Mouse (Mus musculus) macrophage (primary cell): ENCODE measurements around the gene Lrch3. TPM values are rescaled to one million over a fixed set of nuclear protein-coding genes. Genes with fewer than 3 reads are reported as not detected.
"Not testable (repeated sequence)": the region's sequence is repeated elsewhere in the genome, so short reads cannot be mapped to it uniquely, and the experiment has no call there.

ENCODE experiments used
- H3K27ac ChIP-seq: fragments of 350-480 bp; formaldehyde crosslinking; 2 replicates; pipeline ENCODE4 v1.9.0; 2021
- H3K36me3 ChIP-seq: fragments of 350-480 bp; formaldehyde crosslinking; 2 replicates; pipeline ENCODE4 v1.9.0; 2021; ENCODE audit errors: inconsistent target
- H3K4me3 ChIP-seq: fragments of 350-480 bp; formaldehyde crosslinking; 2 replicates; pipeline ENCODE4 v1.9.0; 2021; ENCODE audit errors: inconsistent target
- H3K79me2 ChIP-seq: fragments of 350-480 bp; formaldehyde crosslinking; 2 replicates; pipeline ENCODE4 v1.9.0; 2021; ENCODE audit errors: inconsistent target
- WGBS: methylation state at CpG from one replicate; pipeline ENCODE4 v1.1.7; 2026; ENCODE audit warnings: inconsistent platforms; ENCODE audit not compliant: missing documents; 5-methylcytosine and 5-hydroxymethylcytosine counted together
- polyA plus RNA-seq: library from polyadenylated mRNA; stranded (reverse); fragments of 250-400 nt; gene quantifications from 3 replicates; pipeline ENCODE4 v1.2.4, GENCODE M21; 2018; ENCODE audit warnings: inconsistent platforms

The Lrch3 gene
- polyA plus RNA-seq, 1 experiment from 2014 or later, result 24.7 TPM

- peaks cover 99% of the 10 kb centered on the region for H3K79me2 ChIP-seq
- 88% methylated on average over 3 of the region's 3 CpGs for WGBS
- not testable (repeated sequence) for H3K4me3 ChIP-seq, H3K27ac ChIP-seq, H3K36me3 ChIP-seq
Observed at GRCm38 (mm10) chr16:32939301-32939700, 25.4 kb downstream of the Lrch3 start.

GRCm38 (mm10) chr16:32939716-32940115 is 25.8 kb downstream of the Lrch3 start:
- 71% methylated on average over 1 of the region's 4 CpGs for WGBS
- not testable (repeated sequence) for H3K36me3 ChIP-seq, H3K27ac ChIP-seq, H3K4me3 ChIP-seq
- peaks cover 99% of the 10 kb centered on the region for H3K79me2 ChIP-seq

- not testable (repeated sequence) for H3K4me3 ChIP-seq, H3K27ac ChIP-seq, H3K36me3 ChIP-seq
- WGBS, result 78% methylated on average over 1 of the region's 2 CpGs
- peaks cover 99% of the 10 kb centered on the region for H3K79me2 ChIP-seq
Observed at GRCm38 (mm10) chr16:32941226-32941625, 27.3 kb downstream of the Lrch3 start.

- H3K27ac ChIP-seq, result no peak overlapping the region
- no peaks in the 10 kb centered on the region for H3K36me3 ChIP-seq
- H3K79me2 ChIP-seq, result peaks cover 99% of the 10 kb centered on the region
- no peak overlapping the region for H3K4me3 ChIP-seq
- WGBS, result 89% methylated on average over 5 of the region's 5 CpGs
Observed at GRCm38 (mm10) chr16:32942694-32943093, 28.8 kb downstream of the Lrch3 start.

- Histone ChIP-seq H3K79me2 (peaks cover 99% of the 10 kb centered on the region), H3K27ac (no peak overlapping the region), H3K36me3 (peaks cover 1% of the 10 kb centered on the region; the same call in 1 of the 2 replicates), H3K4me3 (no peak overlapping the region)
- WGBS, result 88% methylated on average over 5 of the region's 5 CpGs
Observed at GRCm38 (mm10) chr16:32945379-32945778, 31.5 kb downstream of the Lrch3 start.

- peak overlapping the region; percentile 58 for H3K27ac ChIP-seq
- H3K4me3 ChIP-seq, result no peak overlapping the region
- H3K79me2 ChIP-seq, result peaks cover 81% of the 10 kb centered on the region
- H3K36me3 ChIP-seq, result peaks cover 16% of the 10 kb centered on the region; the same call in 1 of the 2 replicates
- WGBS, result 97% methylated on average over 8 of the region's 8 CpGs
Observed at GRCm38 (mm10) chr16:32948016-32948415, 34.1 kb downstream of the Lrch3 start.

GRCm38 (mm10) chr16:32948656-32949055 is 34.8 kb downstream of the Lrch3 start:
- Histone ChIP-seq H3K36me3 (peaks cover 16% of the 10 kb centered on the region; the same call in 1 of the 2 replicates), H3K79me2 (peaks cover 75% of the 10 kb centered on the region), H3K27ac (no peak overlapping the region), H3K4me3 (no peak overlapping the region)
- 97% methylated on average over 5 of the region's 5 CpGs for WGBS

- H3K4me3 ChIP-seq, result no peak overlapping the region
- no peak overlapping the region for H3K27ac ChIP-seq
- H3K36me3 ChIP-seq, result peaks cover 16% of the 10 kb centered on the region; the same call in 1 of the 2 replicates
- H3K79me2 ChIP-seq, result peaks cover 69% of the 10 kb centered on the region
Observed at GRCm38 (mm10) chr16:32949281-32949680, 35.4 kb downstream of the Lrch3 start.

- peaks cover 51% of the 10 kb centered on the region for H3K79me2 ChIP-seq
- H3K4me3 ChIP-seq, result no peak overlapping the region
- peaks cover 26% of the 10 kb centered on the region for H3K36me3 ChIP-seq
- WGBS, result 95% methylated on average over 2 of the region's 2 CpGs
- H3K27ac ChIP-seq, result no peak overlapping the region
Observed at GRCm38 (mm10) chr16:32951074-32951473, 37.2 kb downstream of the Lrch3 start.

GRCm38 (mm10) chr16:32953806-32954205 is 39.9 kb downstream of the Lrch3 start:
- 43% methylated on average over 5 of the region's 5 CpGs for WGBS
- H3K4me3 ChIP-seq, result no peak overlapping the region
- H3K79me2 ChIP-seq, result peaks cover 23% of the 10 kb centered on the region
- H3K36me3 ChIP-seq, result peaks cover 32% of the 10 kb centered on the region
- H3K27ac ChIP-seq, result no peak overlapping the region

- Histone ChIP-seq H3K79me2 (peaks cover 18% of the 10 kb centered on the region), H3K4me3 (no peak overlapping the region), H3K27ac (no peak overlapping the region), H3K36me3 (peaks cover 34% of the 10 kb centered on the region)
- WGBS, result 98% methylated on average over 5 of the region's 6 CpGs
Observed at GRCm38 (mm10) chr16:32954304-32954703, 40.4 kb downstream of the Lrch3 start.

GRCm38 (mm10) chr16:32956889-32957288 is 43.0 kb downstream of the Lrch3 start:
- Histone ChIP-seq H3K79me2 (no peaks in the 10 kb centered on the region; the same call in 1 of the 2 replicates), H3K27ac (no peak overlapping the region), H3K36me3 (peaks cover 34% of the 10 kb centered on the region), H3K4me3 (no peak overlapping the region)
- 84% methylated on average over 5 of the region's 5 CpGs for WGBS

- H3K27ac ChIP-seq, result no peak overlapping the region
- peaks cover 7% of the 10 kb centered on the region; the same call in 1 of the 2 replicates for H3K36me3 ChIP-seq
- no peak overlapping the region for H3K4me3 ChIP-seq
- WGBS, result 39% methylated on average over 5 of the region's 5 CpGs
- no peaks in the 10 kb centered on the region for H3K79me2 ChIP-seq
Observed at GRCm38 (mm10) chr16:32972535-32972934, 58.6 kb downstream of the Lrch3 start.

- 96% methylated on average over 2 of the region's 2 CpGs for WGBS
- H3K36me3 ChIP-seq, result peaks cover 7% of the 10 kb centered on the region; the same call in 1 of the 2 replicates
- no peak overlapping the region for H3K4me3 ChIP-seq
- no peaks in the 10 kb centered on the region for H3K79me2 ChIP-seq
- H3K27ac ChIP-seq, result no peak overlapping the region
Observed at GRCm38 (mm10) chr16:32973047-32973446, 59.1 kb downstream of the Lrch3 start.

- H3K79me2 ChIP-seq, result no peaks in the 10 kb centered on the region
- no peak overlapping the region for H3K27ac ChIP-seq
- peaks cover 39% of the 10 kb centered on the region for H3K36me3 ChIP-seq
- WGBS, result 100% methylated on average over 1 of the region's 1 CpGs
- H3K4me3 ChIP-seq, result no peak overlapping the region
Observed at GRCm38 (mm10) chr16:32980227-32980626, 66.3 kb downstream of the Lrch3 start.

GRCm38 (mm10) chr16:32981405-32981804 is 67.5 kb downstream of the Lrch3 start:
- Histone ChIP-seq H3K27ac (no peak overlapping the region), H3K79me2 (no peaks in the 10 kb centered on the region), H3K36me3 (peaks cover 43% of the 10 kb centered on the region), H3K4me3 (no peak overlapping the region)
- WGBS, result 89% methylated on average over 4 of the region's 4 CpGs
